Mouse (Mus musculus) kidney, postnatal 0 days (tissue): Measurements from ENCODE around the gene 2610528A11Rik. TPM values are rescaled to one million over a fixed set of nuclear protein-coding genes. Genes with fewer than 3 reads are reported as not detected.

Source experiments
- ATAC-seq: fragments of 200-750 bp; cut with Nextera tagmentation; replicated peaks from 2 replicates; pipeline ENCODE4 v1.8.0; 2017; ENCODE audit warnings: low read depth, moderate number of reproducible peaks, moderate TSS enrichment, moderate library complexity; ENCODE audit not compliant: low FRiP score
- DNase-seq: peaks from one replicate; pipeline ENCODE4 v3.0.0-alpha.2; 2016; ENCODE audit warnings: low spot score
- H3K27ac ChIP-seq: fragments of 300-500 bp; sonication (generic); 2 replicates; pipeline ENCODE4 v1.5.1; 2014; ENCODE audit warnings: mild to moderate bottlenecking
- H3K27me3 ChIP-seq: fragments of 300-500 bp; sonication (generic); 2 replicates; pipeline ENCODE4 v1.6.1; 2014; ENCODE audit warnings: low read length, mixed read lengths; ENCODE audit not compliant: insufficient read depth
- H3K36me3 ChIP-seq: fragments of 300-500 bp; sonication (generic); 2 replicates; pipeline ENCODE4 v1.6.1; 2014; ENCODE audit warnings: low read length, mixed read lengths; ENCODE audit not compliant: insufficient read depth
- H3K4me1 ChIP-seq: fragments of 300-500 bp; sonication (generic); replicated peaks from 2 replicates; pipeline ENCODE4 v1.6.1; 2014; ENCODE audit warnings: antibody characterized with exemption, low read length, mixed read lengths; ENCODE audit not compliant: insufficient read depth
- H3K4me2 ChIP-seq: fragments of 300-500 bp; sonication (generic); 2 replicates; pipeline ENCODE4 v1.6.1; 2014; ENCODE audit warnings: mild to moderate bottlenecking, low read length, moderate library complexity, mixed read lengths
- H3K4me3 ChIP-seq: fragments of 300-500 bp; sonication (generic); replicated peaks from 2 replicates; pipeline ENCODE4 v1.5.1; 2014; ENCODE audit warnings: low read depth, low read length
- H3K9ac ChIP-seq: fragments of 300-500 bp; sonication (generic); 2 replicates; pipeline ENCODE4 v1.6.1; 2014; ENCODE audit warnings: low read depth, low read length
- H3K9me3 ChIP-seq: fragments of 300-500 bp; sonication (generic); replicated peaks from 2 replicates; pipeline ENCODE4 v1.6.1; 2016; ENCODE audit warnings: low read length, inconsistent platforms, mixed read lengths
- CTCF ChIP-seq: IDR thresholded peaks from 2 replicates; pipeline ENCODE4 v1.5.1; 2016; ENCODE audit warnings: antibody characterized with exemption, low read depth, mild to moderate bottlenecking, moderate library complexity
- WGBS: fragments of 180-500 bp; shearing (Covaris S2); extraction: QIAGEN DNeasy Blood & Tissue Kit; methylation state at CpG from one replicate; pipeline ENCODE4 v1.1.7; 2014; 5-methylcytosine and 5-hydroxymethylcytosine counted together
- polyA plus RNA-seq: library from polyadenylated mRNA; unstranded; fragments of >200 nt; fragmentation: Nextera tagmentation; extraction: Ambion mirVana; gene quantifications from 2 replicates; pipeline ENCODE4 v1.2.1, GENCODE M21; 2015

The 2610528A11Rik gene
- polyA plus RNA-seq, 1 experiment from 2014 or later, result 0.17 TPM

DNA sequence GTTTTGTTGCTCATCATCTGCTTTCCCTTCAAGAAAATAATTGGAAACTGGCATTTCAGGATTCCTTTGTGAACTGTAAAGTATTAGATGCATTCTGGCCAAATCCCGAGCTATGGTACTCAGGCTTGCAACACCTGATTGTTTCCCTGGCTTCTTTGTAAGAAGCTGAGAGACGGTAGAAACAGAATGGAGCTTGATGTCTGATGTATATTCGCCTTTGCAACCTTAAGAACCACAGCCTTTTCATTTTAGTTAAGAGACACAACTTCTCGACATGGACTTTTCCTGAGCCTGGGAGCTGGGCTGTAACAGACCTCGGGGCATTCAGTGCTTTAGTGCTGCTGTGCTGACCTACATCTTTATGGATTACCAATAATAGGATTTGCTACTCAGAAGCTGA is 46.2 kb downstream of the 2610528A11Rik start, which contains the start of gene Lrit2:
Lrit2 (plus strand) TSS at position 301 of the 400 bp plus-strand sequence.
- Histone ChIP-seq H3K27ac (no peak within 1 kb of the TSS), H3K9me3 (no peaks in the 10 kb centered on the region), H3K27me3 (no peaks in the 10 kb centered on the region), H3K4me3 (no peak within 1 kb of the TSS), H3K9ac (no peak within 1 kb of the TSS), H3K4me1 (no peaks in the 10 kb centered on the region), H3K36me3 (no peaks in the 10 kb centered on the region), H3K4me2 (no peak within 1 kb of the TSS)
- no peak for ATAC-seq
- WGBS, result 77% methylated on average over 5 of the region's 5 CpGs
- no peak for TF ChIP-seq CTCF
- no peak for DNase-seq

DNA sequence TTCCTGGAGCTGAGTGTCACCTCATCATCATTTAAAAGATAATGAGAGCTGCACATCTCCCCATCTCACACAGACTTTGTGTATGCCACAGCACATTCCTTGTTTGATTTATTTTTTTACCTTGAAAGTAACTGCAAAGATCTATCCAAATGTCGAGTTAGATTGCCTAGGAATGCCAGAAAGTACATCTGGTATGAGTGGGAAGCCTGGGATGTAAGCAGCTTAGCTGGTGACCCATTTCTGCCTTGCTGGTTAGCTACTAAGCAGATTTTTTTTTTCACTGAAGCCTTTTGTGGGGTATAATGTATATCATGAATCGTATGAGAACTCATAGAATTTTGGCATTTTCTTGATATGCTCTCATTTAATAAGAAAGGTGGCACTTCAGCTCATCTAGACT is 47.2 kb downstream of the 2610528A11Rik start:
- DNase-seq, result no peak
- no peak overlapping the region for H3K9ac ChIP-seq
- no peak for TF ChIP-seq CTCF
- no peak for ATAC-seq
- H3K4me3 ChIP-seq, result no peak overlapping the region
- no peaks in the 10 kb centered on the region for H3K36me3 ChIP-seq
- no peaks in the 10 kb centered on the region for H3K9me3 ChIP-seq
- H3K4me1 ChIP-seq, result no peaks in the 10 kb centered on the region
- no peak overlapping the region for H3K4me2 ChIP-seq
- no peaks in the 10 kb centered on the region for H3K27me3 ChIP-seq
- no peak overlapping the region for H3K27ac ChIP-seq
- WGBS, result 53% methylated on average over 2 of the region's 2 CpGs

DNA sequence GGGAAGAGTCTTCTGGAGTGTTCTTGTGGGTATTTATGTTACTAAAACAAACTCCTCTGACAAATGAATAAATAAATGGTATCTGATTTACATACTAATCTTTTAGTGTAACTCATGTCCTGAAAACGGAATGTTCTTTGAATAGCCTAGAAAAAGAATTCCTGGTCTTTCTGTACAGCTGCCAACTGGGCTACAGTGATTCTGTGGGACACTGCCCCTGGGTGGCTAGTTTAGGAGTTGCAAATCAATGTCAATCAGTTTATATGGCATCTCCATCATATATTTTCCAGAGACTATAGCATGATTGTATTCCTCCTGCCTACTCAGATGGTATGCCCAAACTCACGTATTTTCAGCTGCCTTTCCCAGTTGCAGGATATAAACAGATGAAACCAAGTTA is 49.0 kb downstream of the 2610528A11Rik start:
- H3K36me3 ChIP-seq, result no peaks in the 10 kb centered on the region
- H3K27me3 ChIP-seq, result no peaks in the 10 kb centered on the region
- WGBS, result 64% methylated on average over 2 of the region's 2 CpGs
- no peak for ATAC-seq
- no peaks in the 10 kb centered on the region for H3K4me1 ChIP-seq
- no peak for TF ChIP-seq CTCF
- no peaks in the 10 kb centered on the region for H3K9me3 ChIP-seq
- no peak overlapping the region for H3K4me2 ChIP-seq
- no peak for DNase-seq
- no peak overlapping the region for H3K4me3 ChIP-seq
- H3K27ac ChIP-seq, result no peak overlapping the region
- H3K9ac ChIP-seq, result no peak overlapping the region

Other genes with a start within 250 kb of the 2610528A11Rik start
- 43.3 and 44.0 TPM in 2 replicates for gene Ccser2, start 145.2 kb downstream of the 2610528A11Rik start, polyA plus RNA-seq
- not detected in 2 replicates for gene Rgr, start 65.1 kb downstream of the 2610528A11Rik start, polyA plus RNA-seq
- not detected in 2 replicates for gene Lrit1, start 59.2 kb downstream of the 2610528A11Rik start, polyA plus RNA-seq
- gene Lrit2, start 46.1 kb downstream of the 2610528A11Rik start, polyA plus RNA-seq, result not detected in 2 replicates
- gene Cdhr1, start 15.7 kb downstream of the 2610528A11Rik start, polyA plus RNA-seq, result 1.6 and 1.7 TPM in 2 replicates
- 267 and 296 TPM in 2 replicates for gene Ghitm, start 21.2 kb upstream of the 2610528A11Rik start, polyA plus RNA-seq